19 mouse cellular contexts compared by ENCODE assay signal in genomic region chr8:92505552-92506281, GRCm38 (mm10).
DNase-seq lines count a peak whose midpoint lies in the region; ATAC-seq lines count a peak whose summit lies in the region.
"Had no signal": no experiment of that assay in that cellular context is flagged by ENCODE, and none has a peak within 500 bp of the region (broad histone marks: within the 10 kb centered on the region; RNA-seq: fewer than 3 reads in every experiment).

No protein-coding gene starts in this region.

- DNase-seq in heart, postnatal 10 days, result peak; percentile 3 to 9
- no peak for DNase-seq in heart, postnatal 25 days (ENCODE audit: low spot score)
- no peak for DNase-seq in lung, adult 18-20 months
- no peak for DNase-seq in ovary, postnatal 14 days (ENCODE audit: low spot score)
- DNase-seq in spleen, adult 18-20 months, result no peak
- DNase-seq: adrenal gland, postnatal 25 days; B cell, adult 2 months; cerebellum, adult 11-12 months; heart, adult 18-20 months; kidney, adult 11 months; right cerebral cortex, postnatal 14 days had no signal

- H3K27ac ChIP-seq in lung, embryonic 16.5 days (ENCODE audit: low read length), result no peak overlapping the region
- H3K27ac ChIP-seq in embryonic facial prominence, embryonic 13.5 days, result peak overlapping the region; percentile 81
- peak overlapping the region; percentile 80 for H3K27ac ChIP-seq in limb, embryonic 13.5 days
- H3K27ac ChIP-seq: forebrain, embryonic 10.5 days; liver, embryonic 12.5 days; lung, embryonic 15.5 days; midbrain, embryonic 12.5 days; neural tube, embryonic 13.5 days had no signal

- no peaks in the 10 kb centered on the region for H3K27me3 ChIP-seq in lung, embryonic 16.5 days (ENCODE audit: control insufficient read depth, insufficient read depth, low read depth, low read length)
- H3K27me3 ChIP-seq in embryonic facial prominence, embryonic 13.5 days, result no peaks in the 10 kb centered on the region
- no peaks in the 10 kb centered on the region for H3K27me3 ChIP-seq in limb, embryonic 13.5 days
- H3K27me3 ChIP-seq: liver, embryonic 12.5 days; lung, embryonic 15.5 days; midbrain, embryonic 12.5 days; neural tube, embryonic 13.5 days had no signal

- H3K9ac ChIP-seq in lung, embryonic 16.5 days (ENCODE audit: low read length), result no peak overlapping the region
- H3K9ac ChIP-seq in embryonic facial prominence, embryonic 13.5 days, result no peak overlapping the region
- H3K9ac ChIP-seq in limb, embryonic 13.5 days, result 0 out of 2 replicates have a peak overlapping the region, but pooled peaks have one; percentile 19
- H3K9ac ChIP-seq: liver, embryonic 12.5 days; lung, embryonic 15.5 days; midbrain, embryonic 12.5 days; neural tube, embryonic 13.5 days had no signal

- 26% methylated on average over 7 of the region's 7 CpGs for WGBS in lung, embryonic 16.5 days
- WGBS in embryonic facial prominence, embryonic 13.5 days, result 27% methylated on average over 7 of the region's 7 CpGs
- 18% methylated on average over 7 of the region's 7 CpGs for WGBS in limb, embryonic 13.5 days

- peaks cover 13% of the 10 kb centered on the region for H3K4me1 ChIP-seq in lung, embryonic 16.5 days (replicated peaks; ENCODE audit: control insufficient read depth, insufficient read depth, low read length)
- H3K4me1 ChIP-seq in embryonic facial prominence, embryonic 13.5 days, result peaks cover 24% of the 10 kb centered on the region
- peaks cover 40% of the 10 kb centered on the region for H3K4me1 ChIP-seq in limb, embryonic 13.5 days
- H3K4me1 ChIP-seq: liver, embryonic 12.5 days; neural tube, embryonic 13.5 days had no signal

- H3K36me3 ChIP-seq in lung, embryonic 16.5 days (ENCODE audit: control insufficient read depth, insufficient read depth, low read length), result no peaks in the 10 kb centered on the region
- no peaks in the 10 kb centered on the region for H3K36me3 ChIP-seq in embryonic facial prominence, embryonic 13.5 days
- no peaks in the 10 kb centered on the region for H3K36me3 ChIP-seq in limb, embryonic 13.5 days
- H3K36me3 ChIP-seq: forebrain, embryonic 10.5 days; liver, embryonic 12.5 days; lung, embryonic 15.5 days; midbrain, embryonic 12.5 days; neural tube, embryonic 13.5 days had no signal

- no peak overlapping the region for H3K4me3 ChIP-seq in lung, embryonic 16.5 days (ENCODE audit: low read length)
- H3K4me3 ChIP-seq in embryonic facial prominence, embryonic 13.5 days, result no peak overlapping the region
- no peak overlapping the region for H3K4me3 ChIP-seq in limb, embryonic 13.5 days
- H3K4me3 ChIP-seq: forebrain, embryonic 10.5 days; liver, embryonic 12.5 days; lung, embryonic 15.5 days; midbrain, embryonic 12.5 days; neural tube, embryonic 13.5 days had no signal

- H3K4me2 ChIP-seq in lung, embryonic 16.5 days (ENCODE audit: low read depth, low read length), result no peak overlapping the region
- peak overlapping the region; percentile 19 for H3K4me2 ChIP-seq in embryonic facial prominence, embryonic 13.5 days
- 0 out of 2 replicates have a peak overlapping the region, but pooled peaks have one; percentile 4 for H3K4me2 ChIP-seq in limb, embryonic 13.5 days (replicated peaks)
- H3K4me2 ChIP-seq: liver, embryonic 12.5 days; lung, embryonic 15.5 days; midbrain, embryonic 12.5 days; neural tube, embryonic 13.5 days had no signal

- peak; percentile 26; the same call in 1 of the 2 replicates for ATAC-seq in lung, embryonic 16.5 days (ENCODE audit: low read depth)
- peak; percentile 67 for ATAC-seq in embryonic facial prominence, embryonic 13.5 days (ENCODE audit: insufficient number of reproducible peaks, insufficient read depth, low FRiP score, low TSS enrichment, low read depth)
- peak; percentile 81 for ATAC-seq in limb, embryonic 13.5 days (ENCODE audit: low FRiP score, low read depth)
- ATAC-seq: liver, embryonic 12.5 days had no signal

- H3K9me3 ChIP-seq in lung, embryonic 16.5 days (ENCODE audit: control insufficient read depth, low read length), result no peaks in the 10 kb centered on the region
- no peaks in the 10 kb centered on the region for H3K9me3 ChIP-seq in embryonic facial prominence, embryonic 13.5 days
- H3K9me3 ChIP-seq in limb, embryonic 13.5 days, result no peaks in the 10 kb centered on the region
- H3K9me3 ChIP-seq: forebrain, embryonic 10.5 days; lung, embryonic 15.5 days; midbrain, embryonic 12.5 days; neural tube, embryonic 13.5 days had no signal

- intact Hi-C loops in heart, postnatal 10 days (cut with DNase I), result no loop called here
- intact Hi-C loops in heart, postnatal 25 days (cut with DNase I), result no loop called here

Comparison
In these comparisons a context has a peak if more than half of its experiments do, and no peak if none do; other contexts are left out.
1. DNase-seq: peak in heart, postnatal 10 days (2 of 2); none in heart, postnatal 25 days (single experiment), lung, adult 18-20 months (0 of 2), ovary, postnatal 14 days (single experiment) and spleen, adult 18-20 months (0 of 2).
2. ATAC-seq: peak in every context shown above with its lines; median percentile 81 in limb, embryonic 13.5 days; 67 in embryonic facial prominence, embryonic 13.5 days; 26 in lung, embryonic 16.5 days.